Mouse (Mus musculus): ENCODE measurements around the gene Tstd2.

GRCm38 (mm10) chr4:46099132-46099531 lies 39.4 kb downstream of the Tstd2 start:
- TF ChIP-seq CTCF (IDR thresholded peaks at IDR 0.05; ENCODE audit: low read depth, low read length): no peak
- no peak for TF ChIP-seq GATA1 (IDR thresholded peaks at IDR 0.05; ENCODE audit: borderline replicate concordance, low read length)
- TF ChIP-seq TAL1 (conservative IDR thresholded peaks at IDR 0.05; ENCODE audit: low read depth, low read length): no peak
- no peak for TF ChIP-seq POLR2AphosphoS5 (IDR thresholded peaks at IDR 0.05; ENCODE audit: insufficient replicate concordance, low read depth, low read length)
- no peak for TF ChIP-seq GATA2 (IDR thresholded peaks at IDR 0.05; ENCODE audit: borderline replicate concordance, low read depth, low read length)
